Mouse (Mus musculus) cerebellum, adult 2 months (tissue): Measurements from ENCODE around the gene Rad50.

Experiments
- CTCF ChIP-seq: fragments of 200-500 bp; IDR thresholded peaks from 2 replicates; pipeline ENCODE4 v1.5.1; 2011; ENCODE audit warnings: low read depth, mild to moderate bottlenecking, control low read depth, low read length, moderate library complexity, borderline replicate concordance; ENCODE audit not compliant: insufficient read depth
- POLR2A ChIP-seq: fragments of 200-500 bp; IDR thresholded peaks from 2 replicates; pipeline ENCODE4 v1.6.1; 2011; ENCODE audit warnings: low read length, control low read depth, borderline replicate concordance; ENCODE audit not compliant: insufficient read depth

- TF ChIP-seq CTCF, result peak; percentile 94
- no peak for TF ChIP-seq POLR2A
These were observed 28.6 kb upstream of the Rad50 start for GRCm38 (mm10) chr11:53735682-53736245.
